Mouse (Mus musculus): ENCODE results near the gene Nxpe2. TPM values are rescaled to one million over a fixed set of nuclear protein-coding genes. Genes with fewer than 3 reads are reported as not detected.

The Nxpe2 gene
- polyA plus RNA-seq, 1 experiment = 0.55 TPM

DNA sequence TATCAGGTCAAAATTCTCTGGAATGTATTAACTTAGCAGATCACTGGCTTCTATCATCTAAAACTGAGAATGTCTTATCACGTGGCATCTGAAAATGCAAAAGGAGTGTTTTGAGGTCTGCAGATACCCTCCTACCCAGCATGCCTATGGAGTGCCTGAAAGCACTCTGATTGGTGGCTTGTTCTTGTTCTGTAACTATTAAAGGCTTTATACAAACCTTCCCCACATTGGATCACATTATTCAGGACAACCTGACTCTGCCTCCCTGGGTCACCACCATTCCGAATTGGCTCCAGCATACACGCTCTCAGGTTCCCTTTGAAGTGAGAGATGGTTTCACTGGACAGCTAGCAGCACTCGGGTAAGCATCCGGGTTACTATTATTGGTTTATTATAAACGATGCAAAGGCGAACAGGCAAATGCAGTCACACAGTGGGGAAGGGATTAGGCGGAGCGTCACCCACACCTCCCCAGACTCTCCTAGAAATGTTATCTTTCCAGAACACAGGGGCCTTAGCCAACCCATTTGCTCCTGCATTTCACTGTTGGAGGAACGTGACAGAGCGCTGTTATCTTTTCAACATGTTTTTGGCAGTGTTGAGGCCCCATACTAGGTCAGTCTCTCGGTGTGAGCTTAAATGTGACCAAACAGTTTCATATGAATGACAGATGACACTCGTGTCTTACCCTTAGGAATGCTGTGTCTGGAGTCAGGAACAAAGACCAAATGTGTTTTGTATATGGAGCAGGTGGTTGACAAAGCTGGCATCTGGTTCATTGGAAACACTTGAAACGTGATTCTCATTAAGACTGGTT, 8.8 kb upstream of the Nxpe2 start:
- Histone ChIP-seq H3K36me3 (ENCODE audit: control insufficient read depth, insufficient read depth, low read length, poor library complexity, severe bottlenecking) (no peaks in the 10 kb centered on the region), H3K9ac (ENCODE audit: low read depth, poor library complexity, severe bottlenecking) (no peak overlapping the region), H3K27ac (ENCODE audit: insufficient read depth, low read length) (no peak overlapping the region), H3K4me3 (ENCODE audit: low read depth, low read length) (no peak overlapping the region), H3K27me3 (ENCODE audit: control insufficient read depth, insufficient read depth, low read length, poor library complexity, severe bottlenecking) (no peaks in the 10 kb centered on the region), H3K9me3 (replicated peaks; ENCODE audit: control insufficient read depth, insufficient read depth, low read length, poor library complexity, severe bottlenecking) (no peaks in the 10 kb centered on the region), H3K4me1 (ENCODE audit: control insufficient read depth, insufficient read depth, low read length) (no peaks in the 10 kb centered on the region)
- TF ChIP-seq EP300 (IDR thresholded peaks at IDR 0.05; ENCODE audit: insufficient read depth, low read depth, low read length) (no peak), POLR2A (IDR thresholded peaks at IDR 0.05; ENCODE audit: insufficient read depth, low read length) (no peak), CTCF (IDR thresholded peaks at IDR 0.05; ENCODE audit: low read depth, low read length) (no peak)

DNA sequence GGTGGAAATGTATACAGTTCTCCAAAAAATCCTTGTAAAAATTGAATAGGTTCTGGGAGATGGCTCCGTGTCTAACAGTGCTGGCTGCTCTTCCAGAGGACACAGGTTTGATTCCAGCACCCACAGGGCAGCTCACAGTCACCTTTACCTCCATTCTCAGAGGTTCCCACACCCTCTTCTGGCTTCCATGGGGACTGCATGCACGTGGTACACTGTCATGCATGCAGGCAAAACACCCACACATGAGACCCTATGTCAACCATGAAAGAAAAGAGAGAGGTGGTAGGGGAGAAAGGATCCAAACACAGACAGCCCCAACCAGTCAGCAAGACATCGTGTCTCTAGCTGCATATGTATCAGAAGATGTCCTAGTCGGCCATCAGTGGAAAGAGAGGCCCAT, 7.6 kb upstream of the Nxpe2 start:
- no peak overlapping the region for H3K4me3 ChIP-seq (ENCODE audit: low read depth, low read length)
- H3K9ac ChIP-seq (ENCODE audit: low read depth, poor library complexity, severe bottlenecking) = no peak overlapping the region
- no peaks in the 10 kb centered on the region for H3K9me3 ChIP-seq (replicated peaks; ENCODE audit: control insufficient read depth, insufficient read depth, low read length, poor library complexity, severe bottlenecking)
- no peaks in the 10 kb centered on the region for H3K27me3 ChIP-seq (ENCODE audit: control insufficient read depth, insufficient read depth, low read length, poor library complexity, severe bottlenecking)
- no peak overlapping the region for H3K27ac ChIP-seq (ENCODE audit: insufficient read depth, low read length)
- TF ChIP-seq CTCF (IDR thresholded peaks at IDR 0.05; ENCODE audit: low read depth, low read length) = no peak
- TF ChIP-seq POLR2A (IDR thresholded peaks at IDR 0.05; ENCODE audit: insufficient read depth, low read length) = no peak
- no peak for TF ChIP-seq EP300 (IDR thresholded peaks at IDR 0.05; ENCODE audit: insufficient read depth, low read depth, low read length)
- no peaks in the 10 kb centered on the region for H3K36me3 ChIP-seq (ENCODE audit: control insufficient read depth, insufficient read depth, low read length, poor library complexity, severe bottlenecking)
- H3K4me1 ChIP-seq (ENCODE audit: control insufficient read depth, insufficient read depth, low read length) = no peaks in the 10 kb centered on the region

DNA sequence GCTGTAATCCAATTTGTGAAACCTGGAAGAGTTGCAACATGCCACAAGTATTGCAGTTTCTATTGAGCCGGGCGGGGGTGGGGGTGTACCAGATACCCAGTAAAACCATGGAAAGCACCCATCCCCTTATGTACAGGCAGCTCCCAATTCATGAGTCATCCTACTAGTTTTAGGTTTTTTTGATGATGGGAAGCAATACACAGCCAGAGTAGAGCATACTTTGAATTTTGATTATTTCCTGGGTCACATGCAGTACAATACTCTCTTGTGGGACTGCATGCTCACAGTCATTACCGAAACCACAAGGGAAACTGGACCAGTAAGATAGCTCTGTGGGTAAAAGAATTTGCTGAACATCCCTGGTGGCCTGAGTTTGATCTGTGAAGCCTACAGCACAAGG, 3.8 kb upstream of the Nxpe2 start:
- no peak overlapping the region for H3K9ac ChIP-seq (ENCODE audit: low read depth, poor library complexity, severe bottlenecking)
- H3K27me3 ChIP-seq (ENCODE audit: control insufficient read depth, insufficient read depth, low read length, poor library complexity, severe bottlenecking) = no peaks in the 10 kb centered on the region
- H3K36me3 ChIP-seq (ENCODE audit: control insufficient read depth, insufficient read depth, low read length, poor library complexity, severe bottlenecking) = no peaks in the 10 kb centered on the region
- no peak overlapping the region for H3K27ac ChIP-seq (ENCODE audit: insufficient read depth, low read length)
- no peak overlapping the region for H3K4me3 ChIP-seq (ENCODE audit: low read depth, low read length)
- H3K9me3 ChIP-seq (replicated peaks; ENCODE audit: control insufficient read depth, insufficient read depth, low read length, poor library complexity, severe bottlenecking) = no peaks in the 10 kb centered on the region
- H3K4me1 ChIP-seq (ENCODE audit: control insufficient read depth, insufficient read depth, low read length) = peaks cover 7% of the 10 kb centered on the region
- TF ChIP-seq POLR2A (IDR thresholded peaks at IDR 0.05; ENCODE audit: insufficient read depth, low read length) (no peak), EP300 (IDR thresholded peaks at IDR 0.05; ENCODE audit: insufficient read depth, low read depth, low read length) (no peak), CTCF (IDR thresholded peaks at IDR 0.05; ENCODE audit: low read depth, low read length) (no peak)

DNA sequence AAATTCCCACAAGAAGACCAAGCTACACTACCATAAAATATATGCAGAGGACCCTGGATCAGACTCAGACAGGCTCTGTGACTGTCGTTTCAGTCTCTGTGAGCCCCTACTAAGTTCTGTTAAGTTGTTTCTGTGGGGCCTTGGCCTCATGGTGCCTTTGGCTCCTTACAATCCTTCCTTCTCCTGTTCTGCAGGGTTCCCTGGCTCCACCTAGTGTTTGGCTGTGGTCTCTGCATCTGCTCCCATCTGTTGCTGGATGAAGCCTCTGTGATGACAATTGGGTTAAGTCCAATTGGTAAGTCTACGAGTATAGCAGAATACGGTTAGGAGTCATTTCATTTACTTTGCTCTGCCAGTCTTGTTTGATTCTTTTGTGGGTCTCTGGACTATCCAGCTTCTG, 1.5 kb upstream of the Nxpe2 start:
- no peaks in the 10 kb centered on the region for H3K27me3 ChIP-seq (ENCODE audit: control insufficient read depth, insufficient read depth, low read length, poor library complexity, severe bottlenecking)
- no peaks in the 10 kb centered on the region for H3K36me3 ChIP-seq (ENCODE audit: control insufficient read depth, insufficient read depth, low read length, poor library complexity, severe bottlenecking)
- no peak overlapping the region for H3K27ac ChIP-seq (ENCODE audit: insufficient read depth, low read length)
- H3K4me3 ChIP-seq (ENCODE audit: low read depth, low read length) = no peak overlapping the region
- no peak for TF ChIP-seq EP300 (IDR thresholded peaks at IDR 0.05; ENCODE audit: insufficient read depth, low read depth, low read length)
- no peak for TF ChIP-seq POLR2A (IDR thresholded peaks at IDR 0.05; ENCODE audit: insufficient read depth, low read length)
- TF ChIP-seq CTCF (IDR thresholded peaks at IDR 0.05; ENCODE audit: low read depth, low read length) = peak; percentile 85
- H3K4me1 ChIP-seq (ENCODE audit: control insufficient read depth, insufficient read depth, low read length) = peaks cover 7% of the 10 kb centered on the region
- no peaks in the 10 kb centered on the region for H3K9me3 ChIP-seq (replicated peaks; ENCODE audit: control insufficient read depth, insufficient read depth, low read length, poor library complexity, severe bottlenecking)
- H3K9ac ChIP-seq (ENCODE audit: low read depth, poor library complexity, severe bottlenecking) = no peak overlapping the region

DNA sequence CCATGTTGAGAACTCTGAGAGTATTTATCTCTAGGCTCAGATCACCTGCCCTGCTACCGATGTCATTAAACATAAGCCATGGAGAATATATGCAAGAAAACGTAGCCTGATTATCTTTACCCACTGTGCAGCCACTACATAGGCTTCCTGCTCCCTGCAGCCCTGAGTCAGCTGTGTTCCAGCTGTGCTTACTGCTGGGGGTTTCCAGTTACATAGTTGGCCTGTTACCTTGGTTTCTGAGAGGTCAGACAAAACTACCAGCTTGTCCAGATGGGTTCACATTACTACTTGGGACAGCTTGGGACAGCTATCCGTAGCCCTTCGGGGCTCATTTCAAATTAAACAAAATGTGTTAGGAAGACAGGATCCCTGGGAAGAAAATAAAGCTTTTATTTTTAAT, 868 bp upstream of the Nxpe2 start:
- Histone ChIP-seq H3K9me3 (replicated peaks; ENCODE audit: control insufficient read depth, insufficient read depth, low read length, poor library complexity, severe bottlenecking) (no peaks in the 10 kb centered on the region), H3K9ac (ENCODE audit: low read depth, poor library complexity, severe bottlenecking) (no peak overlapping the region), H3K36me3 (ENCODE audit: control insufficient read depth, insufficient read depth, low read length, poor library complexity, severe bottlenecking) (no peaks in the 10 kb centered on the region), H3K27me3 (ENCODE audit: control insufficient read depth, insufficient read depth, low read length, poor library complexity, severe bottlenecking) (no peaks in the 10 kb centered on the region), H3K27ac (ENCODE audit: insufficient read depth, low read length) (no peak overlapping the region), H3K4me3 (ENCODE audit: low read depth, low read length) (no peak overlapping the region), H3K4me1 (ENCODE audit: control insufficient read depth, insufficient read depth, low read length) (peaks cover 7% of the 10 kb centered on the region)
- TF ChIP-seq EP300 (IDR thresholded peaks at IDR 0.05; ENCODE audit: insufficient read depth, low read depth, low read length) (no peak), POLR2A (IDR thresholded peaks at IDR 0.05; ENCODE audit: insufficient read depth, low read length) (no peak), CTCF (IDR thresholded peaks at IDR 0.05; ENCODE audit: low read depth, low read length) (no peak)

DNA sequence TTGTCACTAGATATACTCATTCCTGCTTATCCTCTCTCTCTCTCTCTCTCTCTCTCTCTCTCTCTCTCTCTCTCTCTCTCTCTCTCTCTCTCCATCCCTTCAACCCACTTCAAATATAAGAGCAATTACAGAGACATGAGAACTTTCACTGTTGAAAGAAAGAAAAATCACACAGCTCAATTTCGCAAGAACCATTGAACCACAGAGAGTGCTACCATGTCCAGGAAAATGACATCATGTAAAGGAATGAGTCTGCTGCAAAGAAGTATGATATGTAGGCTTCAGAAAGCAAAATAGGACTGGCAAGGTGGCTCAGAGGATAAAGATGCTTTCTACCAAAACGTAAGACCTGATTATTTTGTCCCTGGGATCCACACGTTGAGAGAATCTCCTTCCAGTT, 7.4 kb downstream of the Nxpe2 start:
- Histone ChIP-seq H3K4me1 (ENCODE audit: control insufficient read depth, insufficient read depth, low read length) (no peaks in the 10 kb centered on the region), H3K9me3 (replicated peaks; ENCODE audit: control insufficient read depth, insufficient read depth, low read length, poor library complexity, severe bottlenecking) (no peaks in the 10 kb centered on the region), H3K4me3 (ENCODE audit: low read depth, low read length) (no peak overlapping the region), H3K27ac (ENCODE audit: insufficient read depth, low read length) (no peak overlapping the region), H3K36me3 (ENCODE audit: control insufficient read depth, insufficient read depth, low read length, poor library complexity, severe bottlenecking) (no peaks in the 10 kb centered on the region), H3K9ac (ENCODE audit: low read depth, poor library complexity, severe bottlenecking) (no peak overlapping the region), H3K27me3 (ENCODE audit: control insufficient read depth, insufficient read depth, low read length, poor library complexity, severe bottlenecking) (no peaks in the 10 kb centered on the region)
- TF ChIP-seq POLR2A (IDR thresholded peaks at IDR 0.05; ENCODE audit: insufficient read depth, low read length) (no peak), EP300 (IDR thresholded peaks at IDR 0.05; ENCODE audit: insufficient read depth, low read depth, low read length) (no peak), CTCF (IDR thresholded peaks at IDR 0.05; ENCODE audit: low read depth, low read length) (no peak)

All from ES-Bruce4 (cell line).